Mouse (Mus musculus): ENCODE measurements around the gene Pim1. TPM values are rescaled to one million over a fixed set of nuclear protein-coding genes. Genes with fewer than 3 reads are reported as not detected.

Gene Pim1
- 41.6 and 47.0 TPM in 2 replicates for polyA plus RNA-seq (2014; fragmentation: Nextera tagmentation; extraction: Ambion mirVana)

- Histone ChIP-seq H3K4me3 (ENCODE audit: low read depth, low read length) (peak within 1 kb of the TSS; percentile 85), H3K4me2 (peak within 1 kb of the TSS; percentile 95), H3K9me3 (ENCODE audit: control insufficient read depth, low read length) (no peaks in the 10 kb centered on the region), H3K27ac (ENCODE audit: low read depth, low read length) (peak within 1 kb of the TSS; percentile 89), H3K9ac (ENCODE audit: low read depth, low read length) (peak within 1 kb of the TSS; percentile 99), H3K36me3 (ENCODE audit: control insufficient read depth, insufficient read depth, low read length) (peaks cover 18% of the 10 kb centered on the region), H3K27me3 (replicated peaks; ENCODE audit: control insufficient read depth, insufficient read depth, low read length) (no peaks in the 10 kb centered on the region), H3K4me1 (replicated peaks; ENCODE audit: control insufficient read depth, insufficient read depth, low read length) (peaks cover 40% of the 10 kb centered on the region)
- ATAC-seq (replicated peaks; ENCODE audit: low FRiP score) (no peak; the same call in 1 of the 2 replicates), DNase-seq (ENCODE audit: low spot score) (peak; percentile 80)
- WGBS, result under 1% methylated on average over 95 of the region's 99 CpGs
These were observed at the start of gene Pim1 for GRCm38 (mm10) chr17:29490713-29491581. Gene Pim1, plus strand, starts transcription at chr17:29490753.

DNA sequence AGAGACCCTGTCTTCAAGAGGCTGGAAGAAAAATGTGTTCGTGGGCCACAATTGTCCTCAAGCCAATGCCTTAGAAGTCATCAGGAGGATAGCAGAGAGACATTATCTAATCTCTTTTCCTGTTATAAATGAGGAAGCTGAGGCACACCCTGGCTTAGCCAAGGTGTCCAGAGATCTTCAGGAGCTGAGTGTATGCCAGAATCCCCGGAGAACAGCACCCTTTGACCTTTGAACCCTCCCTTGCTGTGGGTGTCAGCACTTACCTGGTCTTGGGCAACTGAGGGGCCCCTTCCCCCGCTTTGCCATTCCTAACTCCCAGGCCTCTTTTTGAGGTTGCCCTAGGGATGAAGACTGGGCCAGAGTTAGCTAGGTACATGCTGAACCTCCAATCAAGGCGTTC, 49.0 kb upstream of the Pim1 start:
- H3K9ac ChIP-seq (ENCODE audit: low read depth, low read length), result peak overlapping the region; percentile 5; the same call in 1 of the 2 replicates
- no peaks in the 10 kb centered on the region for H3K27me3 ChIP-seq (replicated peaks; ENCODE audit: control insufficient read depth, insufficient read depth, low read length)
- peaks cover 84% of the 10 kb centered on the region for H3K4me1 ChIP-seq (replicated peaks; ENCODE audit: control insufficient read depth, insufficient read depth, low read length)
- H3K9me3 ChIP-seq (ENCODE audit: control insufficient read depth, low read length), result no peaks in the 10 kb centered on the region
- 52% methylated on average over 4 of the region's 4 CpGs for WGBS
- DNase-seq (ENCODE audit: low spot score), result no peak
- H3K27ac ChIP-seq (ENCODE audit: low read depth, low read length), result peak overlapping the region; percentile 39; the same call in 1 of the 2 replicates
- no peak overlapping the region for H3K4me2 ChIP-seq
- no peaks in the 10 kb centered on the region for H3K36me3 ChIP-seq (ENCODE audit: control insufficient read depth, insufficient read depth, low read length)
- no peak overlapping the region for H3K4me3 ChIP-seq (ENCODE audit: low read depth, low read length)
- no peak for ATAC-seq (replicated peaks; ENCODE audit: low FRiP score)

DNA sequence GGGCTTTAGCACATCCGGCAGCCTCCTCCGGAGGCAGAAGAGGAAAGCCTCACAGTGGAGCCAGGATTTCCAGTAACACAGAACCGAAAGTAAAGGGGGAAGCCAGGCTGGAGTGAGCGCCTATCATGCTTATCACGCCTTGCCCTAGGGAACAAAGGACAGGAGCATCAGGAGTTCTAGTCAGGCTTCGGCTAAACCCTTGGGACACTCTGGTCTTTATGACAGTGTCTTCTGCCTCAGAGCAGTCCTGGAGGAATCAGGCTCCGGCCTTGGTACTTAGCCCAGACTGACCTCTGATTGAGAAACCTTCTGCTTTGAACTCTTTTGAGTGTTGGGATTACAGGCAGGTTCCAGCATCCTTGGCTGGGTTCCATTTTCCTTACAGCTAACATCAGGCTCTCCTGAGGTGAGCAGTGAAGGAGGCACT, 48.4 kb upstream of the Pim1 start:
- no peak for DNase-seq (ENCODE audit: low spot score)
- no peaks in the 10 kb centered on the region for H3K9me3 ChIP-seq (ENCODE audit: control insufficient read depth, low read length)
- H3K36me3 ChIP-seq (ENCODE audit: control insufficient read depth, insufficient read depth, low read length), result no peaks in the 10 kb centered on the region
- ATAC-seq (replicated peaks; ENCODE audit: low FRiP score), result no peak
- peaks cover 81% of the 10 kb centered on the region for H3K4me1 ChIP-seq (replicated peaks; ENCODE audit: control insufficient read depth, insufficient read depth, low read length)
- peak overlapping the region; percentile 39; the same call in 1 of the 2 replicates for H3K27ac ChIP-seq (ENCODE audit: low read depth, low read length)
- H3K9ac ChIP-seq (ENCODE audit: low read depth, low read length), result no peak overlapping the region
- no peak overlapping the region for H3K4me3 ChIP-seq (ENCODE audit: low read depth, low read length)
- no peak overlapping the region for H3K4me2 ChIP-seq
- no peaks in the 10 kb centered on the region for H3K27me3 ChIP-seq (replicated peaks; ENCODE audit: control insufficient read depth, insufficient read depth, low read length)
- 42% methylated on average over 7 of the region's 7 CpGs for WGBS

GRCm38 (mm10) chr17:29443724-29444123, 46.8 kb upstream of the Pim1 start:
- WGBS, result 41% methylated on average over 4 of the region's 4 CpGs
- peak overlapping the region; percentile 26 for H3K9ac ChIP-seq (ENCODE audit: low read depth, low read length)
- ATAC-seq (replicated peaks; ENCODE audit: low FRiP score), result peak; percentile 85
- H3K4me2 ChIP-seq, result peak overlapping the region; percentile 46
- peak overlapping the region; percentile 73 for H3K27ac ChIP-seq (ENCODE audit: low read depth, low read length)
- H3K4me3 ChIP-seq (ENCODE audit: low read depth, low read length), result no peak overlapping the region
- no peaks in the 10 kb centered on the region for H3K27me3 ChIP-seq (replicated peaks; ENCODE audit: control insufficient read depth, insufficient read depth, low read length)
- H3K9me3 ChIP-seq (ENCODE audit: control insufficient read depth, low read length), result no peaks in the 10 kb centered on the region
- DNase-seq (ENCODE audit: low spot score), result peak; percentile 61
- peaks cover 85% of the 10 kb centered on the region for H3K4me1 ChIP-seq (replicated peaks; ENCODE audit: control insufficient read depth, insufficient read depth, low read length)
- no peaks in the 10 kb centered on the region for H3K36me3 ChIP-seq (ENCODE audit: control insufficient read depth, insufficient read depth, low read length)

GRCm38 (mm10) chr17:29445072-29445471, 45.5 kb upstream of the Pim1 start:
- H3K9me3 ChIP-seq (ENCODE audit: control insufficient read depth, low read length), result no peaks in the 10 kb centered on the region
- H3K4me1 ChIP-seq (replicated peaks; ENCODE audit: control insufficient read depth, insufficient read depth, low read length), result peaks cover 80% of the 10 kb centered on the region
- peak overlapping the region; percentile 46 for H3K4me2 ChIP-seq
- H3K27ac ChIP-seq (ENCODE audit: low read depth, low read length), result peak overlapping the region; percentile 73
- ATAC-seq (replicated peaks; ENCODE audit: low FRiP score) (no peak), DNase-seq (ENCODE audit: low spot score) (no peak)
- peak overlapping the region; percentile 56; the same call in 1 of the 2 replicates for H3K9ac ChIP-seq (ENCODE audit: low read depth, low read length)
- no peaks in the 10 kb centered on the region for H3K27me3 ChIP-seq (replicated peaks; ENCODE audit: control insufficient read depth, insufficient read depth, low read length)
- H3K4me3 ChIP-seq (ENCODE audit: low read depth, low read length), result no peak overlapping the region
- WGBS, result 16% methylated on average over 8 of the region's 8 CpGs
- no peaks in the 10 kb centered on the region for H3K36me3 ChIP-seq (ENCODE audit: control insufficient read depth, insufficient read depth, low read length)

DNA sequence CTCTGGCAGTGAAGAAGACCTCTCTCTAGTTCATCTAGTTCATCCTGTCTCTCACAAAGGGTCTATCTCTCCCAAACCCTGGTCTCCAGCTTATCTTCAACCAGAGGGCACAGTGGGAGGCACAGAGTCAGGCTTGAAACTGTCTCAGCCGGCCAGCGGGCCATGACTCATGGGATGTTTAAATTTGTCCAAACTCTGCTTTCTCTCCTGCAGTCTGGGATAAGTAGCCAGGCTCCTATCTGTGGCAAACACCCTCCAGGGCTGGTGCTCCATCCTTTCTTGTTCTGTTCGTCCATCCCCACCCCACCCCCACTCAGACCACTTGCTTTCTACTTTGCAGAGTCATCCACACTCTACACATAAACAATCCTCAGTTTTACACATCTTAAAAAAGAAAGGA, 43.2 kb upstream of the Pim1 start:
- DNase-seq (ENCODE audit: low spot score), result peak; percentile 56
- H3K4me1 ChIP-seq (replicated peaks; ENCODE audit: control insufficient read depth, insufficient read depth, low read length), result peaks cover 70% of the 10 kb centered on the region
- no peaks in the 10 kb centered on the region for H3K27me3 ChIP-seq (replicated peaks; ENCODE audit: control insufficient read depth, insufficient read depth, low read length)
- H3K9me3 ChIP-seq (ENCODE audit: control insufficient read depth, low read length), result no peaks in the 10 kb centered on the region
- no peaks in the 10 kb centered on the region for H3K36me3 ChIP-seq (ENCODE audit: control insufficient read depth, insufficient read depth, low read length)
- peak overlapping the region; percentile 73 for H3K27ac ChIP-seq (ENCODE audit: low read depth, low read length)
- no peak overlapping the region for H3K4me3 ChIP-seq (ENCODE audit: low read depth, low read length)
- ATAC-seq (replicated peaks; ENCODE audit: low FRiP score), result peak; percentile 78
- WGBS, result 15% methylated on average over 3 of the region's 3 CpGs
- no peak overlapping the region for H3K9ac ChIP-seq (ENCODE audit: low read depth, low read length)
- peak overlapping the region; percentile 12 for H3K4me2 ChIP-seq

DNA sequence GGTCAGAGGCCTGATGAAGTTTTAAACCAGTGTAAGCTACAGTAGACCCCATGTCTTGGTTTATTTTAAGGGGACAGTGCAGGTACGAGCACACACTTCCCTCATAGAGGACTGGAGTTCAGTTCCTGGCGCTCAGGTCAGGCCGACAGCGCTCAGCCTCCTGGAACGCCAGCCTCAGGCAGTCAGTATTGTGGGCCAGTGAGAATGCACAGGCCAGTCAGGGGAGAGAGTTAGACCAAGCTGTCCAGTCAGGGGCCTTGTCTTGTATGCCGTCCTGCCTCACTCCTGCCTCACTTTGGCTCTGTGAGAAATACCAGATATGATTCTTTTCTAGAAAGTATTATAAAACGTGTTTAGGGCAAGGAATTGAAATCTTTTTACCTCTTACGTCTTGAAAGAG, 42.5 kb upstream of the Pim1 start:
- H3K27me3 ChIP-seq (replicated peaks; ENCODE audit: control insufficient read depth, insufficient read depth, low read length), result no peaks in the 10 kb centered on the region
- ATAC-seq (replicated peaks; ENCODE audit: low FRiP score) (no peak), DNase-seq (ENCODE audit: low spot score) (no peak)
- no peaks in the 10 kb centered on the region for H3K9me3 ChIP-seq (ENCODE audit: control insufficient read depth, low read length)
- H3K4me2 ChIP-seq, result peak overlapping the region; percentile 34; the same call in 1 of the 2 replicates
- no peaks in the 10 kb centered on the region for H3K36me3 ChIP-seq (ENCODE audit: control insufficient read depth, insufficient read depth, low read length)
- peak overlapping the region; percentile 35; the same call in 1 of the 2 replicates for H3K9ac ChIP-seq (ENCODE audit: low read depth, low read length)
- peaks cover 67% of the 10 kb centered on the region for H3K4me1 ChIP-seq (replicated peaks; ENCODE audit: control insufficient read depth, insufficient read depth, low read length)
- no peak overlapping the region for H3K4me3 ChIP-seq (ENCODE audit: low read depth, low read length)
- H3K27ac ChIP-seq (ENCODE audit: low read depth, low read length), result peak overlapping the region; percentile 73
- 60% methylated on average over 8 of the region's 8 CpGs for WGBS

GRCm38 (mm10) chr17:29448561-29448960, 42.0 kb upstream of the Pim1 start:
- Histone ChIP-seq H3K4me1 (replicated peaks; ENCODE audit: control insufficient read depth, insufficient read depth, low read length) (peaks cover 64% of the 10 kb centered on the region), H3K9ac (ENCODE audit: low read depth, low read length) (no peak overlapping the region)
- no peak for ATAC-seq (replicated peaks; ENCODE audit: low FRiP score)

More at GRCm38 (mm10) chr17:29448561-29448960, 42.0 kb upstream of the Pim1 start:
- Histone ChIP-seq H3K4me2 (no peak overlapping the region), H3K36me3 (ENCODE audit: control insufficient read depth, insufficient read depth, low read length) (no peaks in the 10 kb centered on the region), H3K9me3 (ENCODE audit: control insufficient read depth, low read length) (no peaks in the 10 kb centered on the region; the same call in 1 of the 2 replicates), H3K4me3 (ENCODE audit: low read depth, low read length) (no peak overlapping the region), H3K27ac (ENCODE audit: low read depth, low read length) (peak overlapping the region; percentile 73), H3K27me3 (replicated peaks; ENCODE audit: control insufficient read depth, insufficient read depth, low read length) (no peaks in the 10 kb centered on the region)
- 65% methylated on average over 2 of the region's 2 CpGs for WGBS
- DNase-seq (ENCODE audit: low spot score), result no peak
